Mouse (Mus musculus): ENCODE data around the gene B3glct.
A peak's percentile ranks its signal among the peaks of the same experiment; 100 is the strongest.

Gene B3glct

DNA sequence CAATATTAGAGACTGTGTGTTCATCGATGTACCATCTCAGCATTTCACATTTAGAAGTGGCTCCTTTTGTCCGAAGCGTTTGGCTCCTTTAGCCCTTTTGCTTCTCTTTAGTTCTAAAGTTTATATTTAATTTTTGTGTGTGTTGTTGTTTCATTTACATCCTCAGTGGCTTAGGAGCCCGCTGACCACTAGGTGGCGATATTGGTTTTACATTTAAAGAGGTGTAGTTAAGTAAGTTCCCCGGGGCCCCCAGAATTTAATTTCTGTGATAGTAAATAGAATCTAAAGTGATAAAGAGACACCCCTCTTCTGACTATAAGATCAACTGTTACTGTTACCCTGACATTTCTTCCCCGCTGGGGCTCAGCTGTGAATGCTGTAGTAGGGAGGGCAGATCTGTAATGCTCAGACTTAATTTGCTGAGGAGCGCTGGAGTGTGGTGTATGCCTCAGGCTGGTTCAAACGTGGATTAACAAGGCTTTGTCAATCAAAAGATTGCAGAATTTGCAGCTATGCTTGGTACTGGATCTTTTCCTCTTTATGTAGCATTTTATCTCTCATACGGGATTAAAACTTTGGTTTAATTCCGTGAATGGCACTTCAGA is 35.2 kb downstream of the B3glct start:
- Histone ChIP-seq H3K4me1 (replicated peaks; ENCODE audit: low read depth, low read length) (peaks cover 30% of the 10 kb centered on the region), H3K36me3 (ENCODE audit: insufficient read depth, low read length) (no peaks in the 10 kb centered on the region), H3K9me3 (ENCODE audit: low read length) (peaks cover 8% of the 10 kb centered on the region), H3K4me3 (replicated peaks; ENCODE audit: low read length) (no peak overlapping the region), H3K27me3 (ENCODE audit: insufficient read depth, low read length) (peaks cover 9% of the 10 kb centered on the region; the same call in 1 of the 2 replicates)
- peak; percentile 88 for TF ChIP-seq CTCF (conservative IDR thresholded peaks at IDR 0.05; ENCODE audit: low read length)
- no peak for TF ChIP-seq NANOG (IDR thresholded peaks at IDR 0.05; ENCODE audit: borderline replicate concordance, low read length)

- Histone ChIP-seq H3K4me1 (replicated peaks; ENCODE audit: low read depth, low read length) (peaks cover 30% of the 10 kb centered on the region), H3K36me3 (ENCODE audit: insufficient read depth, low read length) (no peaks in the 10 kb centered on the region), H3K27me3 (ENCODE audit: insufficient read depth, low read length) (peaks cover 9% of the 10 kb centered on the region; the same call in 1 of the 2 replicates), H3K4me3 (replicated peaks; ENCODE audit: low read length) (no peak overlapping the region), H3K9me3 (ENCODE audit: low read length) (peaks cover 2% of the 10 kb centered on the region)
- TF ChIP-seq NANOG (IDR thresholded peaks at IDR 0.05; ENCODE audit: borderline replicate concordance, low read length) (no peak), POU5F1 (IDR thresholded peaks at IDR 0.05; ENCODE audit: borderline replicate concordance, low read length) (no peak), CTCF (conservative IDR thresholded peaks at IDR 0.05; ENCODE audit: low read length) (no peak)
These were observed 35.8 kb downstream of the B3glct start for GRCm38 (mm10) chr5:149713834-149714233.

DNA sequence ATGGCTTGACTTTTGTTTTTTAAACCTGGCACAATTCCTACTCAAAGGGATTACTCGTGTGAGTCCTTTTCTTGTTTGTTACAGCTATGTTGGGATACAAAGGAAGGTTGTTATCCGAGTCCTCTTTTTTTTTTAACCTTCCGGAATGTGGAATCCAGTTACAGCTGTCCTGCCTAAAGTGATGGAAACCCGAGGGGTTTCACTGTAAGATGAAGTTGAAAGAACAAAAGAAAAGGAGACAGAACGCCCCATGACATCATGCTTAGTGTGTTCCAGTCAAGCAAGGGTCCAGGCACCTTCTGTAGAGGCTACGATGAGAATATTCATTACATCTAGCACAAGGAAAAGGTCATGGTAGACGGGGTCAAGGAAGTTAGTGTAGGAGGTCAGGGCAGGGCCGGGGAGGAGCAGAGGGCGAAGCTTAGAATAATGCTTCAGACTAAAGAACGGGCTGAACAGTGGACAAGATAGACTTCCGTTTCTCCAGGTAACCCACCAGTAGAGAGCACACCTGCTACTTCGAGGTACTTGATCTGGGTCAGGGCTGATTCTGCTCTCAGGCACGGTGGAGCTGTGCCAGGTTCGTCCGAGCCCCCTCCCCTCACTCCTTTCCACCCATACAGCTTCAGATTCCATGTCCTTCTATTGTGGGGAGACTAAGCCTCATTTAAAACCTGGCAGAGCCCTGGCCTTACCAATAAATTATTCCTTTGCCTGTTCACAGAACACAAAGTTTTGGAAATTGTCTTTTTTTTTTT is 37.7 kb downstream of the B3glct start:
- Histone ChIP-seq H3K4me3 (replicated peaks; ENCODE audit: low read length) (peak overlapping the region; percentile 41; the same call in 1 of the 2 replicates), H3K27me3 (ENCODE audit: insufficient read depth, low read length) (peaks cover 9% of the 10 kb centered on the region; the same call in 1 of the 2 replicates), H3K36me3 (ENCODE audit: insufficient read depth, low read length) (no peaks in the 10 kb centered on the region), H3K9me3 (ENCODE audit: low read length) (no peaks in the 10 kb centered on the region), H3K4me1 (replicated peaks; ENCODE audit: low read depth, low read length) (peaks cover 30% of the 10 kb centered on the region)
- no peak for TF ChIP-seq CTCF (conservative IDR thresholded peaks at IDR 0.05; ENCODE audit: low read length)
- no peak for TF ChIP-seq POU5F1 (IDR thresholded peaks at IDR 0.05; ENCODE audit: borderline replicate concordance, low read length)
- TF ChIP-seq NANOG (IDR thresholded peaks at IDR 0.05; ENCODE audit: borderline replicate concordance, low read length) = no peak

DNA sequence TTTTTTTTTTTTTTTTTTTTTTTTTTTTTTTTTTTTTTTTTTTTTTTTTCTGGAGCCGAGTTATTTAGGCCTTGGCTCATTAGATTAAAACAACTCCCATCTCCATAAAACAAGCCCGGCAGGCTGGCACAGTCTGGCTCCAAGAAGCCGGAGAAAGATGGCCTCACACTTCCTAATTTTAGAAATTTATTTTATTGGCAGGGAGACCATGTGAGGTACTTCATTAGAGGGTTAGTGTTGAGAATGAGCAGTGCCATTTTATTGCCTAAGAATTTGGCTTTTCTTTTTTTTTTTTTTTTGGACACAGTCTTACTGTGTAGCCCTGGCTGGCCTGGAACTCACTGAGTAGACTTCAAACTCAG is 38.3 kb downstream of the B3glct start:
- no peaks in the 10 kb centered on the region for H3K9me3 ChIP-seq (ENCODE audit: low read length)
- H3K4me3 ChIP-seq (replicated peaks; ENCODE audit: low read length) = no peak overlapping the region
- no peaks in the 10 kb centered on the region for H3K36me3 ChIP-seq (ENCODE audit: insufficient read depth, low read length)
- TF ChIP-seq POU5F1 (IDR thresholded peaks at IDR 0.05; ENCODE audit: borderline replicate concordance, low read length) (no peak), NANOG (IDR thresholded peaks at IDR 0.05; ENCODE audit: borderline replicate concordance, low read length) (no peak), CTCF (conservative IDR thresholded peaks at IDR 0.05; ENCODE audit: low read length) (no peak)
- peaks cover 9% of the 10 kb centered on the region; the same call in 1 of the 2 replicates for H3K27me3 ChIP-seq (ENCODE audit: insufficient read depth, low read length)
- H3K4me1 ChIP-seq (replicated peaks; ENCODE audit: low read depth, low read length) = peaks cover 30% of the 10 kb centered on the region

DNA sequence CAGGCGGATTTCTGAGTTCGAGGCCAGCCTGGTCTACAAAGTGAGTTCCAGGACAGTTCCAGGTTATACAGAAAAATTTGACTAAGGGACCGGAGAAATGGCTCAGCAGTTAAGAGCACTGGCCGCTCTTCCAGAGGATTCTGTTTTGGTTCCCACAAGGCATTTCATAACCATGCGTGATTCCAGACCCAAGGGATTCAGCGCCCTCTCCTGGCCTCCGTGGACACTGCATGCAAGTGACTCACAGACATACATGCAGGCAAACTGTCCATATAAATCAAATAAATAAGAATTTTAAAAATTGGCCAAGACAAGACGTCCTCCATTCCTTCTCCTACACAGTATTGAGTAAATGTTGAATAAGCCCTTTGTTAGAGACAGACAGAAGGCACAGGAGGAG is 53.7 kb downstream of the B3glct start:
- TF ChIP-seq NANOG (IDR thresholded peaks at IDR 0.05; ENCODE audit: borderline replicate concordance, low read length) = no peak
- TF ChIP-seq CTCF (conservative IDR thresholded peaks at IDR 0.05; ENCODE audit: low read length) = no peak; the same call in 1 of the 2 replicates
- no peak for TF ChIP-seq POU5F1 (IDR thresholded peaks at IDR 0.05; ENCODE audit: borderline replicate concordance, low read length)
- H3K36me3 ChIP-seq (ENCODE audit: insufficient read depth, low read length) = peaks cover 3% of the 10 kb centered on the region; the same call in 1 of the 2 replicates
- H3K27me3 ChIP-seq (ENCODE audit: insufficient read depth, low read length) = no peaks in the 10 kb centered on the region
- no peak overlapping the region for H3K4me3 ChIP-seq (replicated peaks; ENCODE audit: low read length)
- H3K9me3 ChIP-seq (ENCODE audit: low read length) = peaks cover 34% of the 10 kb centered on the region
- no peaks in the 10 kb centered on the region for H3K4me1 ChIP-seq (replicated peaks; ENCODE audit: low read depth, low read length)

DNA sequence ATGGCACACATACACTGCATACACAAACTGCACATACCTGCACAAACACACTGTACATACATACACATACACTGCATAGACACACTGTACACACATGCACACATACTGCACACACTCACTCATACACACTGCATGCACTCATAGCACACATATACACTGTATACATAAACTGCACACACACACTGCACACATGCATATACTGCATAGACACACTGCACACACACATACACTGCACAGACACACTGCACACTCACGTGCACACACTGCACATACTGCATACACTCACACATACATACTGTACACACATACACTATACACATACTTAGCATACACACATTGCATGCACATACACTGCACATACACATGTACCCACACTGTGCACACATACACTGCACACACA is 59.2 kb downstream of the B3glct start:
- Histone ChIP-seq H3K9me3 (ENCODE audit: low read length) (peaks cover 10% of the 10 kb centered on the region), H3K27me3 (ENCODE audit: insufficient read depth, low read length) (no peaks in the 10 kb centered on the region), H3K4me3 (replicated peaks; ENCODE audit: low read length) (no peak overlapping the region), H3K36me3 (ENCODE audit: insufficient read depth, low read length) (no peaks in the 10 kb centered on the region), H3K4me1 (replicated peaks; ENCODE audit: low read depth, low read length) (peaks cover 2% of the 10 kb centered on the region; the same call in 1 of the 2 replicates)
- TF ChIP-seq CTCF (conservative IDR thresholded peaks at IDR 0.05; ENCODE audit: low read length) (no peak), NANOG (IDR thresholded peaks at IDR 0.05; ENCODE audit: borderline replicate concordance, low read length) (no peak), POU5F1 (IDR thresholded peaks at IDR 0.05; ENCODE audit: borderline replicate concordance, low read length) (no peak)

DNA sequence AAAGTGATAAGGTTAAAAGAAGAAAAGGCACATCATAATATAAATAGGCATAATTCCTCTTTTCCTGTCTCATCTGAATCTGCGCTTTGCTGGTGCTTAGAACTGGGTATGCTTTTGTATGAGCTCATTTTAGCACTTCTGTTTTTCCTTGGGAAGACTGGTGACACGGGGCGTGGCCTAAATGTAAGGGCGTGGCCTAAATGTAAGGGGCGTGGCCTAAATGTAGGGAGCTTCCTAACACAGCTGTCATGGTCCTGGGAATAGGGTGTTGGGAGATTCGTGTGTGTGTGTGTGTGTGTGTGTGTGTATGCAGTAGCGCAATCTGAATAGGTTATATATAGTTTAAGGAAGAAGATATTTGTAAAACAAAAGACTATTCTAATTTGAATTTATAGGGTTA is 62.1 kb downstream of the B3glct start:
- H3K36me3 ChIP-seq (ENCODE audit: insufficient read depth, low read length) = no peaks in the 10 kb centered on the region
- no peaks in the 10 kb centered on the region for H3K9me3 ChIP-seq (ENCODE audit: low read length)
- H3K4me3 ChIP-seq (replicated peaks; ENCODE audit: low read length) = no peak overlapping the region
- TF ChIP-seq CTCF (conservative IDR thresholded peaks at IDR 0.05; ENCODE audit: low read length) = no peak
- H3K27me3 ChIP-seq (ENCODE audit: insufficient read depth, low read length) = no peaks in the 10 kb centered on the region
- H3K4me1 ChIP-seq (replicated peaks; ENCODE audit: low read depth, low read length) = peaks cover 10% of the 10 kb centered on the region; the same call in 1 of the 2 replicates

GRCm38 (mm10) chr5:149740703-149741102 is 62.7 kb downstream of the B3glct start:
- Histone ChIP-seq H3K27me3 (ENCODE audit: insufficient read depth, low read length) (no peaks in the 10 kb centered on the region), H3K9me3 (ENCODE audit: low read length) (no peaks in the 10 kb centered on the region), H3K4me3 (replicated peaks; ENCODE audit: low read length) (no peak overlapping the region), H3K36me3 (ENCODE audit: insufficient read depth, low read length) (no peaks in the 10 kb centered on the region), H3K4me1 (replicated peaks; ENCODE audit: low read depth, low read length) (peaks cover 15% of the 10 kb centered on the region; the same call in 1 of the 2 replicates)
- TF ChIP-seq NANOG (IDR thresholded peaks at IDR 0.05; ENCODE audit: borderline replicate concordance, low read length) = no peak
- peak; percentile 74 for TF ChIP-seq CTCF (conservative IDR thresholded peaks at IDR 0.05; ENCODE audit: low read length)

Data from E14TG2a.4 (cell line).